Mouse (Mus musculus) NIH3T3 (cell line): ENCODE data around the gene Mllt10.

Experiments
- DNase-seq: peaks from one replicate; pipeline ENCODE4 v3.0.0-alpha.2; 2012; ENCODE audit warnings: low read depth

The Mllt10 gene

GRCm38 (mm10) chr2:18055016-18055928, at the start of gene Mllt10:
Gene Mllt10, plus strand, starts transcription at chr2:18055237.
- peak; percentile 33 for DNase-seq

- DNase-seq, result no peak
Measured at GRCm38 (mm10) chr2:18011226-18011625, 43.8 kb upstream of the Mllt10 start.

- no peak for DNase-seq
Measured at GRCm38 (mm10) chr2:18012866-18013265, 42.2 kb upstream of the Mllt10 start.

GRCm38 (mm10) chr2:18015581-18015980, 39.5 kb upstream of the Mllt10 start:
- no peak for DNase-seq

- no peak for DNase-seq
Measured at GRCm38 (mm10) chr2:18016639-18017038, 38.4 kb upstream of the Mllt10 start.

GRCm38 (mm10) chr2:18017321-18017720, 37.7 kb upstream of the Mllt10 start:
- DNase-seq, result no peak

GRCm38 (mm10) chr2:18019122-18019521, 35.9 kb upstream of the Mllt10 start:
- peak; percentile 13 for DNase-seq

- no peak for DNase-seq
Measured at GRCm38 (mm10) chr2:18022886-18023285, 32.2 kb upstream of the Mllt10 start.

GRCm38 (mm10) chr2:18025116-18025515, 29.9 kb upstream of the Mllt10 start:
- DNase-seq, result no peak

- no peak for DNase-seq
Measured at GRCm38 (mm10) chr2:18025781-18026115, 29.3 kb upstream of the Mllt10 start.

- DNase-seq, result peak; percentile 24
Measured at GRCm38 (mm10) chr2:18026116-18026947, 28.7 kb upstream of the Mllt10 start.

- DNase-seq, result peak; percentile 98
Measured at GRCm38 (mm10) chr2:18027448-18028139, 27.4 kb upstream of the Mllt10 start.

GRCm38 (mm10) chr2:18028140-18029021, 26.7 kb upstream of the Mllt10 start:
- DNase-seq, result peak; percentile 92

- no peak for DNase-seq
Measured at GRCm38 (mm10) chr2:18029656-18030055, 25.4 kb upstream of the Mllt10 start.

GRCm38 (mm10) chr2:18030581-18030980, 24.5 kb upstream of the Mllt10 start:
- no peak for DNase-seq

GRCm38 (mm10) chr2:18031271-18031821, 23.7 kb upstream of the Mllt10 start:
- DNase-seq, result no peak

GRCm38 (mm10) chr2:18031831-18032537, 23.1 kb upstream of the Mllt10 start:
- no peak for DNase-seq

GRCm38 (mm10) chr2:18032538-18032895, 22.5 kb upstream of the Mllt10 start:
- no peak for DNase-seq

- no peak for DNase-seq
Measured at GRCm38 (mm10) chr2:18033166-18034108, 21.6 kb upstream of the Mllt10 start.
